Mouse (Mus musculus) left cerebral cortex, adult 8-10 months (tissue): Measurements from ENCODE around the gene Ctu1. TPM values are rescaled to one million over a fixed set of nuclear protein-coding genes. Genes with fewer than 3 reads are reported as not detected.
"Not testable (repeated sequence)": the region's sequence is repeated elsewhere in the genome, so short reads cannot be mapped to it uniquely, and the experiment has no call there.

Source experiments
- DNase-seq, 2 experiments: peaks; one replicate each; pipeline ENCODE4 v3.0.0; 2022; ENCODE audit warnings: low spot score in 2 of 2
- total RNA-seq, 4 experiments: library from RNA; stranded (reverse); gene quantifications; 2 replicates each; pipeline ENCODE4 v1.2.4; 2022

Ctu1 gene
- total RNA-seq, 4 experiments from 2014 or later = 7.9 to 9.9 (median 9.3) TPM

DNA sequence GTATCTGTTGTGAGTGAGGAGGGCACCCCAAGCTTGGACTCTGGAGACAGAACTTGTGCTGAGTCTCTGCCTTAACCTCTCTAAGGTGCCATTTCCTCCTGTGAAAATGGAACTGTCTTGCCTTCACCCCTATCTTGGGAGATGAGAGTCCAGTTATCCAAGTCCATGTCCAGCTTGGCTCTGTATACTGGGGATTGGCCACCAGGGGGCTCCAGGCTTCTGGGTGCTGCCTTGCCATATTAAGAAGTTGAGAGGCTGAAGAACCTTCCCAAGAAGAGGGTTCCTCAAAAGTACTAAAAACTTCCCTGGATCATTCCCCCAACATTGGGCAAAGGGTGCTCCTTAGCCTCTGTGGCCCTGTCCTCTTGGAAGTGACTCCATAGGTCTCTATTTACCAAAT lies 6.7 kb downstream of the Ctu1 start:
- peak in 1 of 2 experiments; percentile 23 for DNase-seq

GRCm38 (mm10) chr7:43680960-43681359 lies 9.1 kb downstream of the Ctu1 start:
- peak in 1 of 2 experiments; percentile 51 for DNase-seq

DNA sequence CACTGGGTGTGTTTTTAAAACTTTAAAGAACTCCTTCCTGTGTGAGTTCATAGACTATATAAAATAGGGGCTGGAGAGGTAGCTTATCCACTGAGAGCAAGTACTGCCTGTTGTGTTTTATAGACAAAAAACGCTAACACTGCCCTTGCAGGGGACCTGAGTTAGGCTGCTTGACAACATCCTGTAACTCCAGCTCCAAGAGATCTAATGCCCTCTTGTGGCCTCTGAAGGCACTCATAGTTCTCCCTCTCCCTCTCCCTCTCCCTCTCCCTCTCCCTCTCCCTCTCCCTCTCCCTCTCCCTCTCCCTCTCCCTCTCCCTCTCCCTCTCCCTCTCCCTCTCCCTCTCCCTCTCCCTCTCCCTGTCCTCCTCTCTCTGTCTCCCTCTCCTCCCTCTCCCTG lies 10.7 kb downstream of the Ctu1 start:
- not testable (repeated sequence) for DNase-seq

GRCm38 (mm10) chr7:43685088-43685487 lies 13.3 kb downstream of the Ctu1 start:
- DNase-seq = no peak

- DNase-seq = no peak
Observed at GRCm38 (mm10) chr7:43690118-43690517, 18.3 kb downstream of the Ctu1 start, which contains the start of gene Klk14. Gene Klk14, plus strand, starts transcription at chr7:43690418.

DNA sequence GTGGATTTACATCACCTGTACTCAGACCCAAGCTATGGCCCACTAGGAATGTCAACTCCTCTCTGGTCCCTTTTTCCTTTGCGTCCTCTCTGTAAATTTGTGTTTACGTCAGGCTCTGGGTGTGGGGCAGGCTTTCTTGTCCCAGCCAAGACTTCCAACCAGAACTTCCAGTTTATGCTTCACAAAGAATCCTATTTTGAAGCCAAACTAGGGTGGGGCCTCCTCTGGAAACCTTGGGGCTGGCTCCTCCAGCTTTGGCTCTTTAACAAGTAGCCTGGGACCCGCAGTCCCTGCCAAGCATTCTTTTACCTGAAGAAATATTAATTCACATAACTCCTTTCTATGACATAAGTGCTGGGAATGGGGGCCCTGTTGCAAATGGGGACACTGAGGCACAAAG lies 38.2 kb downstream of the Ctu1 start:
- no peak for DNase-seq

GRCm38 (mm10) chr7:43712267-43712666 lies 40.5 kb downstream of the Ctu1 start, which contains the start of gene Klk13:
Gene Klk13, plus strand, starts transcription at chr7:43712567.
- DNase-seq = no peak

- DNase-seq = no peak
Observed at GRCm38 (mm10) chr7:43712917-43713316, 41.1 kb downstream of the Ctu1 start.

- DNase-seq = no peak
Observed at GRCm38 (mm10) chr7:43713741-43714351, 42.0 kb downstream of the Ctu1 start.

Other genes with a start within 250 kb of the Ctu1 start
- gene Lim2, start 244.3 kb upstream of the Ctu1 start, total RNA-seq = not detected
- gene Nkg7, start 234.9 kb upstream of the Ctu1 start, total RNA-seq = not detected
- gene Cldnd2, start 231.2 kb upstream of the Ctu1 start, total RNA-seq = not detected
- gene Etfb, start 227.9 kb upstream of the Ctu1 start, total RNA-seq = 10 to 100 TPM; 52.0 to 61.0 (median 58.8) TPM
- gene Gm45233, start 227.9 kb upstream of the Ctu1 start, total RNA-seq = 1 to 10 TPM in 1 of 4 experiments, under 1 TPM in 1, not detected in 2; 0.64 to 2.2 TPM
- gene Vsig10l, start 208.9 kb upstream of the Ctu1 start, total RNA-seq = 1 to 10 TPM; 1.4 to 2.3 (median 2.0) TPM
- 10 to 100 TPM; 24.9 to 27.1 (median 25.8) TPM for gene Iglon5, start 181.9 kb upstream of the Ctu1 start, total RNA-seq
- gene 4931406B18Rik, start 166.1 kb upstream of the Ctu1 start, total RNA-seq = not detected
- 10 to 100 TPM in 1 of 4 experiments, 1 to 10 TPM in 3; 5.0 to 11.8 (median 7.3) TPM for gene Cd33, start 127.6 kb upstream of the Ctu1 start, total RNA-seq
- gene Zfp658, start 109.8 kb upstream of the Ctu1 start, total RNA-seq = 1 to 10 TPM; 3.8 to 6.1 (median 4.7) TPM
- 10 to 100 TPM; 17.8 to 18.8 (median 18.2) TPM for gene Zfp719, start 92.4 kb upstream of the Ctu1 start, total RNA-seq
- gene Zfp819, start 64.8 kb upstream of the Ctu1 start, total RNA-seq = under 1 TPM; 0.26 to 0.35 (median 0.29) TPM
- gene Ceacam18, start 37.3 kb upstream of the Ctu1 start, total RNA-seq = not detected
- gene Siglece, start 11.9 kb upstream of the Ctu1 start, total RNA-seq = 1 to 10 TPM; 1.1 to 1.3 (median 1.3) TPM
- not detected for gene Klk14, start 18.4 kb downstream of the Ctu1 start, total RNA-seq
- not detected for gene Klk13, start 40.6 kb downstream of the Ctu1 start, total RNA-seq
- gene Klk12, start 96.9 kb downstream of the Ctu1 start, total RNA-seq = not detected
- not detected for gene Klk11, start 102.6 kb downstream of the Ctu1 start, total RNA-seq
- not detected for gene Klk10, start 109.0 kb downstream of the Ctu1 start, total RNA-seq
- gene Klk9, start 119.9 kb downstream of the Ctu1 start, total RNA-seq = not detected
- gene Klk8, start 125.6 kb downstream of the Ctu1 start, total RNA-seq = 1 to 10 TPM; 5.2 to 7.4 (median 6.5) TPM
- gene Klk7, start 139.3 kb downstream of the Ctu1 start, total RNA-seq = not detected
- gene Klk6, start 152.5 kb downstream of the Ctu1 start, total RNA-seq = 1 to 10 TPM; 3.2 to 9.7 (median 6.3) TPM
- not detected for gene Klk5, start 170.0 kb downstream of the Ctu1 start, total RNA-seq
- not detected for gene Klk4, start 209.1 kb downstream of the Ctu1 start, total RNA-seq